In the genomic region with DNA sequence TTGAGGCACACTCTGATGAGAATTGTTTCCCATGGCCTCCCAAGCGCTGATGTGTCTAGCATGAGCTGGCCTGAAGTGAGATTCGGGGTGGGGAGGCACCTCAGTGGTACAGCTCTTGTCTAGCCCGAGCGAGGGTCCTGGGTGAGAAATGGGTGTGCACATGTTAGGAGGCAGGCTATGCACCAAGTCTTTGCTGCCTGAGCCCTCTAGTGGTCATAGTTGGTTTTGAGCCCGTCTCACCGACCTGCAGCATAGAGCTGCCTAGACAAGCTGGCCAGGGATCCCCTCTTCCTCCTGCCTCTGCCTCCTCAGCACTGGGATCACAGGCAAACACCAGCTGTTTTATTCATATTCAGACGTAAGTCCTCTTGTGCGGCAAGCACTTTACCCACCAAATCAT, we compare ENCODE assay signal across 9 mouse cellular contexts. TPM values are rescaled to one million over a fixed set of nuclear protein-coding genes. Genes with fewer than 3 reads are reported as not detected.
A peak's percentile ranks its signal among the peaks of the same experiment; 100 is the strongest.
DNase-seq lines count a peak whose midpoint lies in the region; ATAC-seq and TF ChIP-seq lines count a peak whose summit lies in the region.
"Had no signal": no experiment of that assay in that cellular context is flagged by ENCODE, and none has a peak within 500 bp of the region (broad histone marks: within the 10 kb centered on the region; RNA-seq: fewer than 3 reads in every experiment).

No protein-coding gene starts in this region.

- H3ac ChIP-seq in myocyte (ENCODE audit: control insufficient read depth, insufficient read length): no peak overlapping the region

- TF ChIP-seq POLR2A in myocyte (IDR thresholded peaks at IDR 0.05; ENCODE audit: insufficient read length, low read depth): no peak

- H3K9ac ChIP-seq in embryonic facial prominence, embryonic 15.5 days: no peak overlapping the region
- no peak overlapping the region for H3K9ac ChIP-seq in heart, embryonic 15.5 days
- H3K9ac ChIP-seq in liver, embryonic 12.5 days: no peak overlapping the region
- H3K9ac ChIP-seq in stomach, embryonic 15.5 days: no peak overlapping the region
- H3K9ac ChIP-seq: embryonic facial prominence, embryonic 12.5 days had no signal

- DNase-seq in B cell, adult 2 months: peak; percentile 82 to 84
- DNase-seq in adrenal gland, postnatal 14 days: peak; percentile 84
- peak; percentile 88 for DNase-seq in kidney, postnatal 10 days

- peak; percentile 45; the same call in 1 of the 2 replicates for ATAC-seq in embryonic facial prominence, embryonic 15.5 days (ENCODE audit: insufficient number of reproducible peaks, low FRiP score, low TSS enrichment, low read depth)
- 0 out of 2 replicates have a peak, but pooled peaks have one; percentile 24 for ATAC-seq in heart, embryonic 15.5 days (replicated peaks; ENCODE audit: insufficient number of reproducible peaks, insufficient read depth, low FRiP score, low read depth)
- ATAC-seq in liver, embryonic 12.5 days: peak; percentile 68
- peak; percentile 63; the same call in 1 of the 2 replicates for ATAC-seq in stomach, embryonic 15.5 days (ENCODE audit: insufficient read depth, low FRiP score, low read depth)

- no peaks in the 10 kb centered on the region for H3K27me3 ChIP-seq in embryonic facial prominence, embryonic 15.5 days
- H3K27me3 ChIP-seq in heart, embryonic 15.5 days: no peaks in the 10 kb centered on the region
- H3K27me3 ChIP-seq in liver, embryonic 12.5 days (replicated peaks): no peaks in the 10 kb centered on the region
- no peaks in the 10 kb centered on the region for H3K27me3 ChIP-seq in myocyte (ENCODE audit: control insufficient read depth, insufficient read depth, insufficient read length)
- no peaks in the 10 kb centered on the region for H3K27me3 ChIP-seq in stomach, embryonic 15.5 days (replicated peaks)
- H3K27me3 ChIP-seq: embryonic facial prominence, embryonic 12.5 days had no signal

- H3K4me2 ChIP-seq in embryonic facial prominence, embryonic 15.5 days (replicated peaks): no peak overlapping the region
- no peak overlapping the region for H3K4me2 ChIP-seq in heart, embryonic 15.5 days
- H3K4me2 ChIP-seq in liver, embryonic 12.5 days: no peak overlapping the region
- no peak overlapping the region for H3K4me2 ChIP-seq in myocyte (ENCODE audit: low read depth)
- no peak overlapping the region for H3K4me2 ChIP-seq in stomach, embryonic 15.5 days
- H3K4me2 ChIP-seq: embryonic facial prominence, embryonic 12.5 days had no signal

- peaks cover 45% of the 10 kb centered on the region for H3K4me1 ChIP-seq in embryonic facial prominence, embryonic 15.5 days
- H3K4me1 ChIP-seq in heart, embryonic 15.5 days (replicated peaks): peaks cover 53% of the 10 kb centered on the region
- peaks cover 53% of the 10 kb centered on the region for H3K4me1 ChIP-seq in liver, embryonic 12.5 days
- H3K4me1 ChIP-seq in stomach, embryonic 15.5 days: peaks cover 22% of the 10 kb centered on the region

- H3K27ac ChIP-seq in embryonic facial prominence, embryonic 15.5 days (replicated peaks): no peak overlapping the region
- peak overlapping the region; percentile 34; the same call in 1 of the 2 replicates for H3K27ac ChIP-seq in heart, embryonic 15.5 days
- no peak overlapping the region for H3K27ac ChIP-seq in liver, embryonic 12.5 days
- H3K27ac ChIP-seq in stomach, embryonic 15.5 days: no peak overlapping the region
- H3K27ac ChIP-seq: embryonic facial prominence, embryonic 12.5 days had no signal

- WGBS in embryonic facial prominence, embryonic 15.5 days: 24% methylated on average over 8 of the region's 8 CpGs
- 24% methylated on average over 8 of the region's 8 CpGs for WGBS in heart, embryonic 15.5 days
- 20% methylated on average over 8 of the region's 8 CpGs for WGBS in liver, embryonic 12.5 days (ENCODE audit: insufficient replicate concordance)
- WGBS in stomach, embryonic 15.5 days: 16% methylated on average over 8 of the region's 8 CpGs

- H3K4me3 ChIP-seq in embryonic facial prominence, embryonic 15.5 days (replicated peaks): no peak overlapping the region
- H3K4me3 ChIP-seq in heart, embryonic 15.5 days: no peak overlapping the region
- no peak overlapping the region for H3K4me3 ChIP-seq in liver, embryonic 12.5 days
- no peak overlapping the region for H3K4me3 ChIP-seq in myocyte
- H3K4me3 ChIP-seq in stomach, embryonic 15.5 days (replicated peaks): no peak overlapping the region
- H3K4me3 ChIP-seq: embryonic facial prominence, embryonic 12.5 days had no signal

- H3K9me3 ChIP-seq in embryonic facial prominence, embryonic 15.5 days (replicated peaks): no peaks in the 10 kb centered on the region
- H3K9me3 ChIP-seq in heart, embryonic 15.5 days (replicated peaks): no peaks in the 10 kb centered on the region
- no peaks in the 10 kb centered on the region for H3K9me3 ChIP-seq in liver, embryonic 12.5 days (replicated peaks)
- no peaks in the 10 kb centered on the region for H3K9me3 ChIP-seq in stomach, embryonic 15.5 days
- H3K9me3 ChIP-seq: embryonic facial prominence, embryonic 12.5 days had no signal

- peaks cover 42% of the 10 kb centered on the region for H3K36me3 ChIP-seq in embryonic facial prominence, embryonic 15.5 days
- peaks cover 25% of the 10 kb centered on the region for H3K36me3 ChIP-seq in heart, embryonic 15.5 days
- H3K36me3 ChIP-seq in liver, embryonic 12.5 days: peaks cover 53% of the 10 kb centered on the region
- H3K36me3 ChIP-seq in myocyte (ENCODE audit: control insufficient read depth, insufficient read depth): peaks cover 7% of the 10 kb centered on the region
- peaks cover 20% of the 10 kb centered on the region for H3K36me3 ChIP-seq in stomach, embryonic 15.5 days

- H3K79me2 ChIP-seq in myocyte (ENCODE audit: control insufficient read depth, insufficient read depth): peaks cover 24% of the 10 kb centered on the region

TF ChIP-seq in myocyte, 11 proteins besides CTCF, POLR2A, EP300 and RAD21:
- TF ChIP-seq E2F4 (IDR thresholded peaks at IDR 0.05; ENCODE audit: insufficient read depth): no peak
- peak; percentile 64 for TF ChIP-seq POLR2AphosphoS2 (IDR thresholded peaks at IDR 0.05; ENCODE audit: insufficient read length, low read depth)
- no peak for TF ChIP-seq MAX (IDR thresholded peaks at IDR 0.05; ENCODE audit: low read depth)
- TF ChIP-seq REST (IDR thresholded peaks at IDR 0.05; ENCODE audit: insufficient read depth, insufficient read length): no peak

RNA-seq across cellular contexts. Expression of a gene that starts 7.4 kb away (rescaled TPM):
- total RNA-seq in adrenal gland, postnatal 14 days (2021): 27.1 and 29.5 TPM in 2 replicates
- polyA plus RNA-seq in embryonic facial prominence, embryonic 15.5 days (2015; fragmentation: Nextera tagmentation; extraction: Ambion mirVana): 15.0 and 15.4 TPM in 2 replicates
- polyA plus RNA-seq in heart, embryonic 15.5 days (2015; fragmentation: Nextera tagmentation; extraction: Ambion mirVana): 19.4 and 22.5 TPM in 2 replicates
- polyA plus RNA-seq in liver, embryonic 12.5 days (2016; fragmentation: Nextera tagmentation; extraction: Ambion mirVana): 10.2 and 10.7 TPM in 2 replicates
- polyA plus RNA-seq in myocyte (2012; fragmentation: generic; extraction: Trizol): 43.6 TPM
- polyA plus RNA-seq in stomach, embryonic 15.5 days (2015; fragmentation: Nextera tagmentation; extraction: Ambion mirVana): 12.7 and 13.0 TPM in 2 replicates

RNA-seq across cellular contexts. Expression of a gene that starts 12.6 kb away (rescaled TPM):
- 18.7 and 20.9 TPM in 2 replicates for total RNA-seq in adrenal gland, postnatal 14 days (2021)
- 6.7 and 7.4 TPM in 2 replicates for polyA plus RNA-seq in embryonic facial prominence, embryonic 15.5 days (2015; fragmentation: Nextera tagmentation; extraction: Ambion mirVana)
- polyA plus RNA-seq in heart, embryonic 15.5 days (2015; fragmentation: Nextera tagmentation; extraction: Ambion mirVana): 6.9 and 8.3 TPM in 2 replicates
- 3.8 and 4.1 TPM in 2 replicates for polyA plus RNA-seq in liver, embryonic 12.5 days (2016; fragmentation: Nextera tagmentation; extraction: Ambion mirVana)
- 9.1 TPM for polyA plus RNA-seq in myocyte (2012; fragmentation: generic; extraction: Trizol)
- polyA plus RNA-seq in stomach, embryonic 15.5 days (2015; fragmentation: Nextera tagmentation; extraction: Ambion mirVana): 6.6 and 7.8 TPM in 2 replicates

RNA-seq across cellular contexts. Expression of a gene that starts 28.7 kb away (rescaled TPM):
- 76.9 and 106 TPM in 2 replicates for total RNA-seq in adrenal gland, postnatal 14 days (2021)
- polyA plus RNA-seq in embryonic facial prominence, embryonic 15.5 days (2015; fragmentation: Nextera tagmentation; extraction: Ambion mirVana): 89.5 and 92.6 TPM in 2 replicates
- 61.1 and 78.3 TPM in 2 replicates for polyA plus RNA-seq in heart, embryonic 15.5 days (2015; fragmentation: Nextera tagmentation; extraction: Ambion mirVana)
- 28.3 and 30.2 TPM in 2 replicates for polyA plus RNA-seq in liver, embryonic 12.5 days (2016; fragmentation: Nextera tagmentation; extraction: Ambion mirVana)
- 44.8 TPM for polyA plus RNA-seq in myocyte (2012; fragmentation: generic; extraction: Trizol)
- 90.7 and 93.1 TPM in 2 replicates for polyA plus RNA-seq in stomach, embryonic 15.5 days (2015; fragmentation: Nextera tagmentation; extraction: Ambion mirVana)

RNA-seq across cellular contexts. Expression of a gene that starts 36.1 kb away (rescaled TPM):
- not detected in 2 replicates for total RNA-seq in adrenal gland, postnatal 14 days (2021)
- 0.33 TPM in 1 of 2 replicates, not detected in the other for polyA plus RNA-seq in embryonic facial prominence, embryonic 15.5 days (2015; fragmentation: Nextera tagmentation; extraction: Ambion mirVana)
- polyA plus RNA-seq in heart, embryonic 15.5 days (2015; fragmentation: Nextera tagmentation; extraction: Ambion mirVana): 0.13 TPM in 1 of 2 replicates, not detected in the other
- polyA plus RNA-seq in liver, embryonic 12.5 days (2016; fragmentation: Nextera tagmentation; extraction: Ambion mirVana): not detected in 2 replicates
- polyA plus RNA-seq in myocyte (2012; fragmentation: generic; extraction: Trizol): not detected
- not detected in 2 replicates for polyA plus RNA-seq in stomach, embryonic 15.5 days (2015; fragmentation: Nextera tagmentation; extraction: Ambion mirVana)
- polyA plus RNA-seq: embryonic facial prominence, embryonic 12.5 days had no signal

RNA-seq across cellular contexts. Expression of a gene that starts 39.1 kb away (rescaled TPM):
- 25.6 and 29.3 TPM in 2 replicates for total RNA-seq in adrenal gland, postnatal 14 days (2021)
- polyA plus RNA-seq in embryonic facial prominence, embryonic 15.5 days (2015; fragmentation: Nextera tagmentation; extraction: Ambion mirVana): 110 and 113 TPM in 2 replicates
- polyA plus RNA-seq in heart, embryonic 15.5 days (2015; fragmentation: Nextera tagmentation; extraction: Ambion mirVana): 51.3 and 83.9 TPM in 2 replicates
- 153 and 154 TPM in 2 replicates for polyA plus RNA-seq in liver, embryonic 12.5 days (2016; fragmentation: Nextera tagmentation; extraction: Ambion mirVana)
- 18.4 TPM for polyA plus RNA-seq in myocyte (2012; fragmentation: generic; extraction: Trizol)
- polyA plus RNA-seq in stomach, embryonic 15.5 days (2015; fragmentation: Nextera tagmentation; extraction: Ambion mirVana): 103 and 110 TPM in 2 replicates
